Mouse (Mus musculus) stomach, postnatal 0 days (tissue): ENCODE data around the gene Dkk3.

ENCODE experiments used
- CTCF ChIP-seq: IDR thresholded peaks from 2 replicates; pipeline ENCODE4 v1.5.1; 2016; ENCODE audit warnings: antibody characterized with exemption, low read depth, mild to moderate bottlenecking, moderate library complexity
- EP300 ChIP-seq: optimal IDR thresholded peaks from 2 replicates; pipeline ENCODE3; 2016; ENCODE audit warnings: antibody characterized with exemption

GRCm38 (mm10) chr7:112118086-112118485, 40.8 kb downstream of the Dkk3 start:
- TF ChIP-seq EP300 (no peak), CTCF (no peak)
